Mouse (Mus musculus): ENCODE results near the gene Chid1. TPM values are rescaled to one million over a fixed set of nuclear protein-coding genes. Genes with fewer than 3 reads are reported as not detected.

The Chid1 gene
- polyA plus RNA-seq, 1 experiment from 2014 or later, result 22.9 TPM

- Histone ChIP-seq H3K36me3 (ENCODE audit: control insufficient read depth, insufficient read depth, low read length) (no peaks in the 10 kb centered on the region), H3K9ac (ENCODE audit: low read length) (no peak overlapping the region), H3K9me3 (ENCODE audit: control insufficient read depth, low read length) (no peaks in the 10 kb centered on the region), H3K4me3 (ENCODE audit: low read depth, low read length) (peak overlapping the region; percentile 61), H3K27ac (ENCODE audit: low read depth, low read length) (no peak overlapping the region), H3K27me3 (ENCODE audit: control insufficient read depth, insufficient read depth, low read length) (peaks cover 10% of the 10 kb centered on the region), H3K4me2 (ENCODE audit: low read depth, low read length, severe bottlenecking) (peak overlapping the region; percentile 95), H3K4me1 (replicated peaks; ENCODE audit: control insufficient read depth, insufficient read depth, low read length) (peaks cover 10% of the 10 kb centered on the region; the same call in 1 of the 2 replicates)
- ATAC-seq (replicated peaks; ENCODE audit: low FRiP score), result peak; percentile 54
- peak; percentile 78 for DNase-seq (ENCODE audit: low spot score)
- WGBS, result 9% methylated on average over 10 of the region's 10 CpGs
Measured at GRCm38 (mm10) chr7:141480842-141481497, 58.7 kb downstream of the Chid1 start.

- Histone ChIP-seq H3K9ac (ENCODE audit: low read length) (no peak overlapping the region), H3K4me3 (ENCODE audit: low read depth, low read length) (no peak overlapping the region), H3K27me3 (ENCODE audit: control insufficient read depth, insufficient read depth, low read length) (peaks cover 16% of the 10 kb centered on the region), H3K4me1 (replicated peaks; ENCODE audit: control insufficient read depth, insufficient read depth, low read length) (peaks cover 22% of the 10 kb centered on the region), H3K27ac (ENCODE audit: low read depth, low read length) (no peak overlapping the region), H3K36me3 (ENCODE audit: control insufficient read depth, insufficient read depth, low read length) (no peaks in the 10 kb centered on the region), H3K4me2 (ENCODE audit: low read depth, low read length, severe bottlenecking) (no peak overlapping the region), H3K9me3 (ENCODE audit: control insufficient read depth, low read length) (no peaks in the 10 kb centered on the region)
- DNase-seq (ENCODE audit: low spot score) (no peak), ATAC-seq (replicated peaks; ENCODE audit: low FRiP score) (no peak)
- 85% methylated on average over 5 of the region's 5 CpGs for WGBS
Measured at GRCm38 (mm10) chr7:141478270-141478748, 61.3 kb downstream of the Chid1 start.

- DNase-seq (ENCODE audit: low spot score), result no peak
- no peak overlapping the region for H3K4me3 ChIP-seq (ENCODE audit: low read depth, low read length)
Measured at GRCm38 (mm10) chr7:141477578-141478269, 61.9 kb downstream of the Chid1 start.

GRCm38 (mm10) chr7:141476981-141477370, 62.7 kb downstream of the Chid1 start:
- Histone ChIP-seq H3K4me3 (ENCODE audit: low read depth, low read length) (no peak overlapping the region), H3K4me1 (replicated peaks; ENCODE audit: control insufficient read depth, insufficient read depth, low read length) (peaks cover 16% of the 10 kb centered on the region), H3K9ac (ENCODE audit: low read length) (no peak overlapping the region; the same call in 1 of the 2 replicates), H3K4me2 (ENCODE audit: low read depth, low read length, severe bottlenecking) (no peak overlapping the region), H3K9me3 (ENCODE audit: control insufficient read depth, low read length) (no peaks in the 10 kb centered on the region), H3K27me3 (ENCODE audit: control insufficient read depth, insufficient read depth, low read length) (peaks cover 12% of the 10 kb centered on the region), H3K27ac (ENCODE audit: low read depth, low read length) (no peak overlapping the region), H3K36me3 (ENCODE audit: control insufficient read depth, insufficient read depth, low read length) (peaks cover 3% of the 10 kb centered on the region)
- ATAC-seq (replicated peaks; ENCODE audit: low FRiP score) (no peak), DNase-seq (ENCODE audit: low spot score) (no peak)
- 22% methylated on average over 7 of the region's 7 CpGs for WGBS

More at GRCm38 (mm10) chr7:141477578-141478269, 61.9 kb downstream of the Chid1 start:
- 74% methylated on average over 4 of the region's 4 CpGs for WGBS
- H3K4me1 ChIP-seq (replicated peaks; ENCODE audit: control insufficient read depth, insufficient read depth, low read length), result peaks cover 22% of the 10 kb centered on the region
- no peaks in the 10 kb centered on the region; the same call in 1 of the 2 replicates for H3K36me3 ChIP-seq (ENCODE audit: control insufficient read depth, insufficient read depth, low read length)
- ATAC-seq (replicated peaks; ENCODE audit: low FRiP score), result no peak
- no peaks in the 10 kb centered on the region for H3K9me3 ChIP-seq (ENCODE audit: control insufficient read depth, low read length)
- peaks cover 15% of the 10 kb centered on the region for H3K27me3 ChIP-seq (ENCODE audit: control insufficient read depth, insufficient read depth, low read length)
- H3K9ac ChIP-seq (ENCODE audit: low read length), result no peak overlapping the region
- no peak overlapping the region for H3K4me2 ChIP-seq (ENCODE audit: low read depth, low read length, severe bottlenecking)
- no peak overlapping the region for H3K27ac ChIP-seq (ENCODE audit: low read depth, low read length)

- peak overlapping the region; percentile 78 for H3K4me3 ChIP-seq (ENCODE audit: low read depth, low read length)
- peaks cover 3% of the 10 kb centered on the region for H3K36me3 ChIP-seq (ENCODE audit: control insufficient read depth, insufficient read depth, low read length)
- ATAC-seq (replicated peaks; ENCODE audit: low FRiP score) (0 out of 2 replicates have a peak, but pooled peaks have one; percentile 6), DNase-seq (ENCODE audit: low spot score) (peak; percentile 74)
- WGBS, result 4% methylated on average over 16 of the region's 17 CpGs
- no peak overlapping the region for H3K27ac ChIP-seq (ENCODE audit: low read depth, low read length)
- peaks cover 12% of the 10 kb centered on the region for H3K27me3 ChIP-seq (ENCODE audit: control insufficient read depth, insufficient read depth, low read length)
- H3K9ac ChIP-seq (ENCODE audit: low read length), result no peak overlapping the region; the same call in 1 of the 2 replicates
- H3K4me2 ChIP-seq (ENCODE audit: low read depth, low read length, severe bottlenecking), result peak overlapping the region; percentile 94
- no peaks in the 10 kb centered on the region for H3K9me3 ChIP-seq (ENCODE audit: control insufficient read depth, low read length)
- peaks cover 16% of the 10 kb centered on the region for H3K4me1 ChIP-seq (replicated peaks; ENCODE audit: control insufficient read depth, insufficient read depth, low read length)
Measured at GRCm38 (mm10) chr7:141476226-141476980, 63.3 kb downstream of the Chid1 start.

- H3K9me3 ChIP-seq (ENCODE audit: control insufficient read depth, low read length), result no peaks in the 10 kb centered on the region
- H3K4me3 ChIP-seq (ENCODE audit: low read depth, low read length), result peak overlapping the region; percentile 78
- peaks cover 12% of the 10 kb centered on the region for H3K27me3 ChIP-seq (ENCODE audit: control insufficient read depth, insufficient read depth, low read length)
- no peak overlapping the region for H3K27ac ChIP-seq (ENCODE audit: low read depth, low read length)
- H3K36me3 ChIP-seq (ENCODE audit: control insufficient read depth, insufficient read depth, low read length), result peaks cover 3% of the 10 kb centered on the region
- DNase-seq (ENCODE audit: low spot score), result no peak
- peak overlapping the region; percentile 91 for H3K9ac ChIP-seq (ENCODE audit: low read length)
- ATAC-seq (replicated peaks; ENCODE audit: low FRiP score), result no peak
- 1% methylated on average over 12 of the region's 12 CpGs for WGBS
- H3K4me2 ChIP-seq (ENCODE audit: low read depth, low read length, severe bottlenecking), result peak overlapping the region; percentile 94
- H3K4me1 ChIP-seq (replicated peaks; ENCODE audit: control insufficient read depth, insufficient read depth, low read length), result peaks cover 16% of the 10 kb centered on the region
Measured at GRCm38 (mm10) chr7:141475805-141476158, 63.9 kb downstream of the Chid1 start.

GRCm38 (mm10) chr7:141475011-141475804, 64.4 kb downstream of the Chid1 start, which contains the start of the genes Polr2l and Tspan4:
Polr2l (minus strand) TSS chr7:141475132.
Tspan4 (plus strand) TSS chr7:141475240.
- Histone ChIP-seq H3K4me1 (replicated peaks; ENCODE audit: control insufficient read depth, insufficient read depth, low read length) (peaks cover 16% of the 10 kb centered on the region), H3K9ac (ENCODE audit: low read length) (peak within 1 kb of the TSS; percentile 91), H3K9me3 (ENCODE audit: control insufficient read depth, low read length) (no peaks in the 10 kb centered on the region), H3K36me3 (ENCODE audit: control insufficient read depth, insufficient read depth, low read length) (peaks cover 3% of the 10 kb centered on the region), H3K27ac (ENCODE audit: low read depth, low read length) (peak within 1 kb of the TSS; percentile 62; the same call in 1 of the 2 replicates), H3K27me3 (ENCODE audit: control insufficient read depth, insufficient read depth, low read length) (peaks cover 12% of the 10 kb centered on the region), H3K4me3 (ENCODE audit: low read depth, low read length) (peak within 1 kb of the TSS; percentile 78), H3K4me2 (ENCODE audit: low read depth, low read length, severe bottlenecking) (peak within 1 kb of the TSS; percentile 94)
- DNase-seq (ENCODE audit: low spot score) (peak; percentile 91), ATAC-seq (replicated peaks; ENCODE audit: low FRiP score) (peak; percentile 85)
- WGBS, result under 1% methylated on average over 84 of the region's 87 CpGs

All from forebrain, embryonic 11.5 days (tissue).